Mouse (Mus musculus) small intestine, adult 2 months (tissue): ENCODE measurements around the gene Mettl24.

Experiments used
- CTCF ChIP-seq: fragments of 200-500 bp; IDR thresholded peaks from 2 replicates; pipeline ENCODE4 v1.5.1; 2012; ENCODE audit warnings: low read depth, mild to moderate bottlenecking, control low read depth, inconsistent platforms, low read length, moderate library complexity, mixed read lengths; ENCODE audit not compliant: insufficient replicate concordance, insufficient read length; ENCODE audit errors: extremely low read depth
- POLR2A ChIP-seq: fragments of 200-500 bp; IDR thresholded peaks from 2 replicates; pipeline ENCODE4 v1.6.1; 2012; ENCODE audit warnings: low read depth, mild to moderate bottlenecking, control low read depth, inconsistent platforms, low read length, moderate library complexity

DNA sequence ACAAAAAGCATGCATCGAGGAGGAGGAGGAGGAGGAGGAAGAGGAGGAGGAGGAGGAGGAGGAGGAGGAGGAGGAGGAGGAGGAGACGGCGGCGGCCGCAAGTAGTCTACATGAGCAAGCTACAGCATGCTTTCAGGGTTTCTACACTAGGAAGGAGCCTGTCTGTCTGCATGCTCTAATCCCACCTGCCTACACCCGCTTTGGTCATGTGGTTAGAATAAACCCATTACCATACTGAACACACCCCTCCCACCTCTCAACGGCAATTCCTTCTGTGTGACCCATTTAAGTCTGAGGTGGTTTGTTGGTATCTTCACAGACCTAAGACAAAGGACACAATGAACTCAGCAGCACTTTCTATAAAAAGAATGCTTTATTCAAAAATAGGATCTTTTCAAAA lies 148.2 kb downstream of the Mettl24 start:
- TF ChIP-seq POLR2A (no peak), CTCF (no peak)
